8 mouse cellular contexts compared by ENCODE assay signal in genomic region chr16:4730776-4731358, GRCm38 (mm10).
"Had no signal": no experiment of that assay in that cellular context is flagged by ENCODE, and none has a peak within 500 bp of the region (broad histone marks: within the 10 kb centered on the region; RNA-seq: fewer than 3 reads in every experiment).

No protein-coding gene starts in this region.

- H3K36me3 ChIP-seq: liver, embryonic 13.5 days; neural tube, embryonic 12.5 days had no signal

- DNase-seq: kidney, postnatal 36 days; liver, embryonic 13.5 days; liver, postnatal 0 days; midbrain, embryonic 14.5 days; thymus, adult 18-20 months; thymus, postnatal 14 days had no signal

- H3K27me3 ChIP-seq: limb, embryonic 13.5 days; liver, embryonic 13.5 days; neural tube, embryonic 12.5 days had no signal

- H3K9me3 ChIP-seq: limb, embryonic 13.5 days; liver, embryonic 13.5 days; neural tube, embryonic 12.5 days had no signal

- H3K9ac ChIP-seq: limb, embryonic 13.5 days; liver, embryonic 13.5 days; liver, postnatal 0 days; neural tube, embryonic 12.5 days had no signal

- H3K4me2 ChIP-seq: limb, embryonic 13.5 days; liver, embryonic 13.5 days; neural tube, embryonic 12.5 days had no signal

- H3K4me3 ChIP-seq: limb, embryonic 13.5 days; liver, embryonic 13.5 days; neural tube, embryonic 12.5 days had no signal

- H3K27ac ChIP-seq: limb, embryonic 13.5 days; liver, embryonic 13.5 days; neural tube, embryonic 12.5 days had no signal

- ATAC-seq: liver, postnatal 0 days had no signal
